Mouse (Mus musculus) gastrocnemius, postnatal 36 days (tissue): Measurements from ENCODE around the gene Sept3. TPM values are rescaled to one million over a fixed set of nuclear protein-coding genes. Genes with fewer than 3 reads are reported as not detected.

Experiments
- DNase-seq, 2 experiments: peaks; one replicate each; pipeline ENCODE4 v3.0.0; 2022
- intact Hi-C: fragments of 180-260 bp; cut with DNase I; formaldehyde crosslinking; loops from one replicate; pipeline ENCODE4 v1.15.1; 2025
- total RNA-seq, 2 experiments: library from RNA; stranded (reverse); gene quantifications; 2 replicates each; pipeline ENCODE4 v1.2.3; 2021

Sept3 gene
- total RNA-seq, 2 experiments from 2014 or later: 0.31 to 0.91 TPM

GRCm38 (mm10) chr15:82268185-82268584 is 6.5 kb upstream of the Sept3 start:
- no peak for DNase-seq
- intact Hi-C loops: loop anchor here (1.0 kb wide), 1 partner anchor 149 kb away; no protein-coding TSS in a partner anchor

- DNase-seq: no peak
- intact Hi-C loops: loop anchor here (1.0 kb wide), 1 partner anchor 149 kb away; no protein-coding TSS in a partner anchor
These were observed 5.9 kb upstream of the Sept3 start for GRCm38 (mm10) chr15:82268783-82269182.

GRCm38 (mm10) chr15:82271201-82271600 is 3.5 kb upstream of the Sept3 start:
- intact Hi-C loops: no loop called here
- DNase-seq: peak; percentile 20 to 36

GRCm38 (mm10) chr15:82272295-82272694 is 2.4 kb upstream of the Sept3 start:
- intact Hi-C loops: no loop called here
- DNase-seq: no peak

GRCm38 (mm10) chr15:82274927-82275901 is 521 bp downstream of the Sept3 start:
- intact Hi-C loops: no loop called here
- DNase-seq: no peak

- intact Hi-C loops: no loop called here
- DNase-seq: no peak
These were observed 2.9 kb downstream of the Sept3 start for GRCm38 (mm10) chr15:82277591-82277990.

- DNase-seq: no peak
These were observed 5.9 kb downstream of the Sept3 start for GRCm38 (mm10) chr15:82280638-82281037.

GRCm38 (mm10) chr15:82286157-82286556 is 11.5 kb downstream of the Sept3 start:
- no peak for DNase-seq
- intact Hi-C loops: loop anchor here (10.0 kb wide), 1 partner anchor 919 kb away; no protein-coding TSS in a partner anchor

More at GRCm38 (mm10) chr15:82280638-82281037, 5.9 kb downstream of the Sept3 start:
- intact Hi-C loops: loop anchor here (10.0 kb wide), 1 partner anchor 924 kb away; no protein-coding TSS in a partner anchor

GRCm38 (mm10) chr15:82290252-82290651 is 15.6 kb downstream of the Sept3 start:
- intact Hi-C loops: no loop called here

GRCm38 (mm10) chr15:82292851-82293250 is 18.2 kb downstream of the Sept3 start:
- no peak for DNase-seq
- intact Hi-C loops: no loop called here

More at GRCm38 (mm10) chr15:82290252-82290651, 15.6 kb downstream of the Sept3 start:
- no peak for DNase-seq

- DNase-seq: no peak
- intact Hi-C loops: no loop called here
These were observed 18.6 kb downstream of the Sept3 start for GRCm38 (mm10) chr15:82293271-82293711.

GRCm38 (mm10) chr15:82294059-82294458 is 19.4 kb downstream of the Sept3 start:
- intact Hi-C loops: no loop called here
- no peak for DNase-seq

GRCm38 (mm10) chr15:82298764-82299561 is 24.3 kb downstream of the Sept3 start, which contains the start of gene Wbp2nl:
Wbp2nl (plus strand) TSS chr15:82298954.
- intact Hi-C loops: no loop called here
- no peak for DNase-seq

GRCm38 (mm10) chr15:82307107-82307506 is 32.4 kb downstream of the Sept3 start:
- intact Hi-C loops: no loop called here
- no peak for DNase-seq

GRCm38 (mm10) chr15:82308416-82308815 is 33.7 kb downstream of the Sept3 start:
- DNase-seq: no peak
- intact Hi-C loops: no loop called here

- intact Hi-C loops: no loop called here
- no peak for DNase-seq
These were observed 43.1 kb downstream of the Sept3 start for GRCm38 (mm10) chr15:82317839-82318238.

GRCm38 (mm10) chr15:82319613-82320012 is 44.9 kb downstream of the Sept3 start:
- no peak for DNase-seq
- intact Hi-C loops: no loop called here

GRCm38 (mm10) chr15:82322195-82322594 is 47.5 kb downstream of the Sept3 start:
- DNase-seq: no peak
- intact Hi-C loops: no loop called here

- intact Hi-C loops: no loop called here
- DNase-seq: no peak
These were observed 50.7 kb downstream of the Sept3 start for GRCm38 (mm10) chr15:82325382-82325781.

- DNase-seq: no peak
These were observed 60.5 kb downstream of the Sept3 start for GRCm38 (mm10) chr15:82335194-82335593.

GRCm38 (mm10) chr15:82336629-82337028 is 61.9 kb downstream of the Sept3 start:
- intact Hi-C loops: no loop called here
- DNase-seq: no peak

More at GRCm38 (mm10) chr15:82335194-82335593, 60.5 kb downstream of the Sept3 start:
- intact Hi-C loops: no loop called here
